Mouse (Mus musculus) frontal cortex, postnatal 36 days (tissue): Measurements from ENCODE around the gene Ppm1n.
A peak's percentile ranks its signal among the peaks of the same experiment; 100 is the strongest.

Source experiments
- DNase-seq, 2 experiments: peaks; one replicate each; pipeline ENCODE4 v3.0.0; 2022; ENCODE audit warnings: low spot score in 2 of 2

Ppm1n gene

GRCm38 (mm10) chr7:19247511-19247910, 32.4 kb downstream of the Ppm1n start:
- no peak for DNase-seq

GRCm38 (mm10) chr7:19246855-19247254, 33.0 kb downstream of the Ppm1n start:
- no peak for DNase-seq

GRCm38 (mm10) chr7:19245083-19245482, 34.8 kb downstream of the Ppm1n start:
- no peak for DNase-seq

- DNase-seq: peak in 1 of 2 experiments; percentile 59
Observed at GRCm38 (mm10) chr7:19243858-19244257, 36.0 kb downstream of the Ppm1n start.

GRCm38 (mm10) chr7:19242005-19242404, 37.9 kb downstream of the Ppm1n start:
- no peak for DNase-seq

GRCm38 (mm10) chr7:19240905-19241463, 38.9 kb downstream of the Ppm1n start:
- DNase-seq: no peak

- no peak for DNase-seq
Observed at GRCm38 (mm10) chr7:19239986-19240385, 39.9 kb downstream of the Ppm1n start.

- peak; percentile 93 to 95 for DNase-seq
Observed at GRCm38 (mm10) chr7:19239423-19239822, 40.4 kb downstream of the Ppm1n start.

- no peak for DNase-seq
Observed at GRCm38 (mm10) chr7:19238344-19238743, 41.5 kb downstream of the Ppm1n start.

- DNase-seq: no peak
Observed at GRCm38 (mm10) chr7:19236411-19236810, 43.5 kb downstream of the Ppm1n start.

GRCm38 (mm10) chr7:19235092-19235671, 44.7 kb downstream of the Ppm1n start:
- no peak for DNase-seq

- no peak for DNase-seq
Observed at GRCm38 (mm10) chr7:19234652-19235051, 45.2 kb downstream of the Ppm1n start.

- no peak for DNase-seq
Observed at GRCm38 (mm10) chr7:19231849-19232248, 48.0 kb downstream of the Ppm1n start.

- no peak for DNase-seq
Observed at GRCm38 (mm10) chr7:19230899-19231298, 49.0 kb downstream of the Ppm1n start.

- no peak for DNase-seq
Observed at GRCm38 (mm10) chr7:19230041-19230580, 49.8 kb downstream of the Ppm1n start.

- DNase-seq: no peak
Observed at GRCm38 (mm10) chr7:19229404-19229803, 50.5 kb downstream of the Ppm1n start.

GRCm38 (mm10) chr7:19228793-19229148, 51.1 kb downstream of the Ppm1n start:
- no peak for DNase-seq

GRCm38 (mm10) chr7:19227883-19228792, 51.7 kb downstream of the Ppm1n start, which contains the start of gene Opa3:
Gene Opa3 (plus strand): TSS chr7:19228334.
- peak; percentile 99 to 100 for DNase-seq

- peak in 1 of 2 experiments; percentile 38 for DNase-seq
Observed at GRCm38 (mm10) chr7:19226817-19227797, 52.8 kb downstream of the Ppm1n start.
